Mouse (Mus musculus): ENCODE measurements around the gene Med12l.

GRCm38 (mm10) chr3:59098540-59098939 is 92.9 kb downstream of the Med12l start:
- TF ChIP-seq ZNF384 (IDR thresholded peaks at IDR 0.05; ENCODE audit: low read depth, low read length) (no peak), CHD2 (IDR thresholded peaks at IDR 0.05; ENCODE audit: low read depth, low read length) (no peak)

Measured in ES-E14 (cell line).